Mouse (Mus musculus) liver, adult 2 months (tissue): ENCODE measurements around the gene Mta1.

Source experiments
- CTCF ChIP-seq: fragments of 200-500 bp; IDR thresholded peaks from 2 replicates; pipeline ENCODE4 v1.5.1; 2011; ENCODE audit warnings: low read depth, low read length, control low read depth
- POLR2A ChIP-seq: fragments of 200-500 bp; IDR thresholded peaks from 2 replicates; pipeline ENCODE4 v1.6.1; 2011; ENCODE audit warnings: low read length, control low read depth; ENCODE audit not compliant: insufficient read depth; ENCODE audit errors: extremely low read depth

DNA sequence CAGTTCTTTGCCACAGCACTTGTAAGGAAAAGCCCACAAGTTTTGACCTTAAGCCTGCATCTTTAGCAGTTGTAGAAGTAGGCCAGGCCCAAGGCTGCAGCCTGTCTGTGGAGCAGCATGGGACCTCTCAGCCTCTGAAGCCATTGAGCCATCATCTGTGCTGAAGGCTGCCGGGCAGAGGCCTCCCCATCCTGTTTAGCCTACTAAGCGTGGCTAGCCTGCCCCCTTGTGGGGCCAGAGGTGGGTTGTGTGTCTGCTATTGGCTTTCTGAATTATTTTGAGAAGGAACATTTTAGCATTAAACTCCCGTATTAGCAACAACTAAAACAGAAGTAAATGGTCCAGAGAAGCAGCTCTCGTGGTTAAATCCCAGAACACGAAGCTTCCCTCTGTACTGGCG, 4.4 kb downstream of the Mta1 start:
- peak; percentile 77 for TF ChIP-seq CTCF
- TF ChIP-seq POLR2A, result no peak
